ENCODE assay signal across 27 mouse cellular contexts in the genomic region with DNA sequence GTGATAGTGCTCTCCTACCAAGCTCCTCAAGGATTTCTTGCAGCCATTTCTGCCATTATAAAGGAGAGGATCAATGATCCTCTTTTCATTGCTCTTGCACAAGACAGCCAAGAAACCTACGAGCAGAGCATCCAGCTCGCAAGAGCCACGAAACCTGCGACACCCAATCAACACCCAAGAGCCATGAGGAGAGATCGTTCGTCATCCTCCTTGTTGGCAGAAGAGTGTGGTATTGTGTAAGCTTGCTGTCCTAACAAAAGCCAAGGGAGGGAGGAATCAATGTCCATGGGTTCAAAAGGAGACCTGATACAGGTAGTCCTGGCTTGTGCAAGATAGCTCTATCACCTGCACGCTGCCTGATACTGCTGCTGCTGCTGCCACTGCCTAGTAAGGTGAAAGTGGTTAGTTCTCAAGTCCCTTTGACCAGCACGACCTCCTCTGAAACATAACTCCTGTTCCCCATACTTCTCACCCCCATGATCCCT. TPM values are rescaled to one million over a fixed set of nuclear protein-coding genes. Genes with fewer than 3 reads are reported as not detected.
"Had no signal": no experiment of that assay in that cellular context is flagged by ENCODE, and none has a peak within 500 bp of the region (broad histone marks: within the 10 kb centered on the region; RNA-seq: fewer than 3 reads in every experiment).

No protein-coding gene starts in this region.

- ATAC-seq: lung, postnatal 0 days; midbrain, embryonic 13.5 days; midbrain, embryonic 15.5 days had no signal

- DNase-seq: lung, adult 2 months; lung, postnatal 14 days; lung, postnatal 36 days; retina, postnatal 1 day; right cerebral cortex, adult 18-20 months; right cerebral cortex, postnatal 25 days; right cerebral cortex, postnatal 4 days; spleen, adult 18-20 months; thymus, adult 18-20 months; thymus, postnatal 14 days; thymus, postnatal 36 days had no signal

- H3K4me3 ChIP-seq: lung, embryonic 15.5 days; megakaryocyte, embryonic 14.5 days; midbrain, embryonic 13.5 days; midbrain, embryonic 15.5 days; neural tube, embryonic 13.5 days; neural tube, embryonic 15.5 days had no signal

- H3K4me2 ChIP-seq: lung, embryonic 15.5 days; midbrain, embryonic 11.5 days; midbrain, embryonic 13.5 days; midbrain, embryonic 15.5 days; neural tube, embryonic 13.5 days; neural tube, embryonic 15.5 days had no signal

- H3K9ac ChIP-seq: lung, embryonic 15.5 days; midbrain, embryonic 13.5 days; midbrain, embryonic 15.5 days; neural tube, embryonic 13.5 days; neural tube, embryonic 15.5 days had no signal

- H3K36me3 ChIP-seq: midbrain, embryonic 15.5 days had no signal

- H3K9me3 ChIP-seq: lung, embryonic 15.5 days; midbrain, embryonic 15.5 days had no signal

- H3K27ac ChIP-seq: lung, embryonic 15.5 days; macrophage; midbrain, embryonic 13.5 days; midbrain, embryonic 15.5 days; neural tube, embryonic 13.5 days; neural tube, embryonic 15.5 days had no signal

RNA-seq across cellular contexts. Expression of gene Gm20538, which starts 9.9 kb away (rescaled TPM):
- polyA plus RNA-seq: liver, embryonic 16.5 days; lung, adult 2 months; lung, embryonic 15.5 days; macrophage; midbrain, embryonic 11.5 days; midbrain, embryonic 13.5 days; midbrain, embryonic 15.5 days; midbrain, postnatal 0 days; neural tube, embryonic 11.5 days; neural tube, embryonic 13.5 days; neural tube, embryonic 15.5 days; small intestine, adult 2 months; stomach, embryonic 14.5 days; thymus, postnatal 0 days had no signal

RNA-seq across cellular contexts. Expression of gene Wnt8b, which starts 49.5 kb away (rescaled TPM):
- polyA plus RNA-seq: liver, embryonic 16.5 days; lung, adult 2 months; lung, embryonic 15.5 days; lung, postnatal 0 days; macrophage; small intestine, adult 2 months; stomach, embryonic 16.5 days had no signal
